Mouse (Mus musculus) thymus, adult 2 months (tissue): ENCODE results near the gene Nop53.

ENCODE experiments used
- CTCF ChIP-seq: fragments of 200-500 bp; IDR thresholded peaks from 2 replicates; pipeline ENCODE4 v1.5.1; 2012; ENCODE audit warnings: mild to moderate bottlenecking, control low read depth, low read length, moderate library complexity, borderline replicate concordance; ENCODE audit not compliant: control insufficient read depth, poor library complexity, insufficient read depth; ENCODE audit errors: extremely low read depth
- POLR2A ChIP-seq: fragments of 200-500 bp; IDR thresholded peaks from 2 replicates; pipeline ENCODE4 v1.6.1; 2012; ENCODE audit warnings: mild to moderate bottlenecking, low read length, control low read depth, moderate library complexity; ENCODE audit not compliant: control insufficient read depth, poor library complexity, insufficient read depth; ENCODE audit errors: extremely low read depth

DNA sequence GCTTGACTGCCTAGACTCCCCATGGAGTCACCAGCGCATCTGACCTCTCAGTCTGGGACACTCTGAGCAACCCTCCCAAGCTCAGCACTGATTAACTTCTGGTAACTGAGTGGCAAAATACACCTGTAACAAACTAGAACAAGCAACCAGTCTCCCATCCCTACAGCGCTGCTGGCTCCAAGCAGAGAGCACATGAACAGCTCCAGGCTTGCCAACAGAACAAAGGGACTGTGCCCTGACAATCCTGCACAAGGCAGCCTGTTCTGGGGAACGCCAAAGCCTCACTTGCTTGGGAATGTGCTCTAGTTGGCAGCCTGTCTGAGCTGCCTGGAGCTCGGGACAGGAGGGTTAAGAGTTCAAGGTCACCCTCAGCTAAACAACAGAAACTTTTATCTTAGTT, 35.7 kb upstream of the Nop53 start:
- no peak for TF ChIP-seq CTCF
- TF ChIP-seq POLR2A: no peak
